Mouse (Mus musculus): ENCODE measurements around the gene Olfr385. TPM values are rescaled to one million over a fixed set of nuclear protein-coding genes. Genes with fewer than 3 reads are reported as not detected.
"Not testable (repeated sequence)": the region's sequence is repeated elsewhere in the genome, so short reads cannot be mapped to it uniquely, and the experiment has no call there.

Olfr385 gene
- not detected in 2 replicates for total RNA-seq (2012; rRNA removed)

DNA sequence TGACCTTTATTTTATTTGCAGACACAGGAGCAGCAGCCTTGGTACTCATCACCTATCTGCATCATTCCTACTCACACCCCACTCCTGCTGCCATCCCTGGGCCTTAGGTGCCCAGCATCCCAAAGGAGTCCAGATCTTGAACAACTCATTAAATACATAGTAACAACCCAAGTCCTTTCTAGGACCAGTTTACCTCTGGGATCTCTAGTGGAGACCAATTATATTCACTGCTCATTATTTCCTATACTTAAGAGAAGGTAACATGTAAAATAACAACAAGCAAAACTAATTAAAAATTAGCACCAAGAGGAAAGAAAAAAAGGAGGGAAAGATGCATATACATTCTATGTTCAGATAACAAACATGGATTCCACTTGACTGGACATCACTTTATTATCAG is at the start of gene Olfr385:
TSS of gene Olfr385 (minus strand) at position 101 of the 400 bp plus-strand sequence.
- H3K4me1 ChIP-seq (ENCODE audit: control insufficient read depth in 2 of 2, insufficient read depth in 2 of 2, low read length in 2 of 2, poor library complexity in 1 of 2), result no peaks in the 10 kb centered on the region
- H3K4me3 ChIP-seq (ENCODE audit: insufficient read depth in 1 of 2, low read depth in 1 of 2, low read length in 2 of 2, poor library complexity in 1 of 2, severe bottlenecking in 1 of 2), result no peak within 1 kb of the TSS
- no peak within 1 kb of the TSS for H3K9ac ChIP-seq (ENCODE audit: insufficient read depth, low read depth, low read length, poor library complexity, severe bottlenecking)
- DNase-seq (ENCODE audit: low read depth, low spot score), result no peak
- no peak for TF ChIP-seq HCFC1 (IDR thresholded peaks at IDR 0.05; ENCODE audit: borderline replicate concordance, insufficient read depth, low read length)
- no peak for TF ChIP-seq ZNF384 (IDR thresholded peaks at IDR 0.05; ENCODE audit: low read depth, low read length)
- no peak for TF ChIP-seq ZC3H11A (IDR thresholded peaks at IDR 0.05; ENCODE audit: borderline replicate concordance, low read depth, low read length)
- no peak for TF ChIP-seq MAFK (IDR thresholded peaks at IDR 0.05; ENCODE audit: insufficient read depth, low read depth, low read length)
- no peak for TF ChIP-seq CHD2 (IDR thresholded peaks at IDR 0.05; ENCODE audit: low read depth, low read length)
- H3K36me3 ChIP-seq (ENCODE audit: control insufficient read depth, insufficient read depth, low read length, poor library complexity, severe bottlenecking), result no peaks in the 10 kb centered on the region
- no peak within 1 kb of the TSS for H3K27ac ChIP-seq (ENCODE audit: insufficient read depth, low read depth, low read length, poor library complexity, severe bottlenecking)
- no peaks in the 10 kb centered on the region for H3K9me3 ChIP-seq (ENCODE audit: control insufficient read depth, insufficient read depth, low read depth, low read length)
- in situ Hi-C loops (cut with MboI; ENCODE audit: low sequenced_read_pairs in 2 of 2, unreplicated experiment in 2 of 2), result no loop called here

DNA sequence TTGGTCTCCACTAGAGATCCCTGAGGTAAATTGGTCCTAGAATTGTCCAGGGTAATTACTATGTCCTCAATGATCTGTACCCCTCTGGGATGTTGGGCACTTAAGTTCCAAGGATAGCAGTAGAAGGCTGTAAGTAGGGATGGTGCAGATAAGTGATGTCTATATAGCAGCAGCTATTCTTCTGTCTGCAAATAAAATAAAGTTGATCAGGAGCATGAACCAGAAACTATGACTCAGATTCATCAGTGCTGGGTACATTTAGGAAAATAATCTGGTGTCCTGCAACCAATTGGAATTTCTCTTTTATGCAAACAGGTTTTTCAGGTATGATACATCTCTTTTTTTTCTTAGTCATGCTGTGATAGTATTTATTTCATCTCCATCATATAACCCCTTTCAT is 5.5 kb upstream of the Olfr385 start, which contains the start of gene Olfr384:
TSS of gene Olfr384 (plus strand) at position 301 of the 400 bp plus-strand sequence.
- no peaks in the 10 kb centered on the region for H3K9me3 ChIP-seq (ENCODE audit: control insufficient read depth, insufficient read depth, low read depth, low read length)
- in situ Hi-C loops (cut with MboI; ENCODE audit: low sequenced_read_pairs in 2 of 2, unreplicated experiment in 2 of 2), result no loop called here
- no peak for DNase-seq (ENCODE audit: low read depth, low spot score)

DNA sequence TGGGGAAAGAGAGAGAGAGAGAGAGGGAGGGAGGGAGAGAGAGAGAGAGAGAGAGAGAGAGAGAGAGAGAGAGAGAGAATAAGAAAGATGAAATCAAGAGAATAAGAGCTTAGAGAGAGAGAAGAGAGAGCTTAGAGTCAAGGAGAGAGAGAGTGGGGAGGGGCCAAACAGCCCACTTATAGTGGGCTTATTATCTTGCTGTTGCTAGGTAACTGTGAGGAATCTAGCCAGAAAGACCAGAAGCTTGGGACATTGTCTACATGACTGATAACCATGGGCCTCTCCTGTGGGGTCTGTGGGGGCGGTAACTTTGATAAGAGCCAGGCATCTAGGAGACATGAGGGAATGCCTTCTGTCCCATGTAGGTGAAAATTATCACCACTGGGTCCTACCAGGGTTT is 9.6 kb downstream of the Olfr385 start:
- H3K9me3 ChIP-seq (ENCODE audit: control insufficient read depth, insufficient read depth, low read depth, low read length); H3K4me1 ChIP-seq (ENCODE audit: control insufficient read depth in 2 of 2, insufficient read depth in 2 of 2, low read length in 2 of 2, poor library complexity in 1 of 2); H3K9ac ChIP-seq (ENCODE audit: insufficient read depth, low read depth, low read length, poor library complexity, severe bottlenecking); H3K27ac ChIP-seq (ENCODE audit: insufficient read depth, low read depth, low read length, poor library complexity, severe bottlenecking); H3K4me3 ChIP-seq (ENCODE audit: insufficient read depth in 1 of 2, low read depth in 1 of 2, low read length in 2 of 2, poor library complexity in 1 of 2, severe bottlenecking in 1 of 2); in situ Hi-C loops (cut with MboI; ENCODE audit: low sequenced_read_pairs in 2 of 2, unreplicated experiment in 2 of 2); DNase-seq (ENCODE audit: low read depth, low spot score); H3K36me3 ChIP-seq (ENCODE audit: control insufficient read depth, insufficient read depth, low read length, poor library complexity, severe bottlenecking): not testable (repeated sequence)

More for the DNA sequence above, 5.5 kb upstream of the Olfr385 start, which contains the start of gene Olfr384:
- Histone ChIP-seq H3K27ac (ENCODE audit: insufficient read depth, low read depth, low read length, poor library complexity, severe bottlenecking) (no peak within 1 kb of the TSS), H3K4me1 (ENCODE audit: control insufficient read depth in 2 of 2, insufficient read depth in 2 of 2, low read length in 2 of 2, poor library complexity in 1 of 2) (no peaks in the 10 kb centered on the region), H3K36me3 (ENCODE audit: control insufficient read depth, insufficient read depth, low read length, poor library complexity, severe bottlenecking) (no peaks in the 10 kb centered on the region), H3K9ac (ENCODE audit: insufficient read depth, low read depth, low read length, poor library complexity, severe bottlenecking) (no peak within 1 kb of the TSS), H3K4me3 (ENCODE audit: insufficient read depth in 1 of 2, low read depth in 1 of 2, low read length in 2 of 2, poor library complexity in 1 of 2, severe bottlenecking in 1 of 2) (no peak within 1 kb of the TSS)
- no peak for TF ChIP-seq MAFK (IDR thresholded peaks at IDR 0.05; ENCODE audit: insufficient read depth, low read depth, low read length)
- no peak for TF ChIP-seq ZNF384 (IDR thresholded peaks at IDR 0.05; ENCODE audit: low read depth, low read length)
- TF ChIP-seq CHD2 (IDR thresholded peaks at IDR 0.05; ENCODE audit: low read depth, low read length), result no peak
- TF ChIP-seq HCFC1 (IDR thresholded peaks at IDR 0.05; ENCODE audit: borderline replicate concordance, insufficient read depth, low read length), result no peak
- TF ChIP-seq ZC3H11A (IDR thresholded peaks at IDR 0.05; ENCODE audit: borderline replicate concordance, low read depth, low read length), result no peak

DNA sequence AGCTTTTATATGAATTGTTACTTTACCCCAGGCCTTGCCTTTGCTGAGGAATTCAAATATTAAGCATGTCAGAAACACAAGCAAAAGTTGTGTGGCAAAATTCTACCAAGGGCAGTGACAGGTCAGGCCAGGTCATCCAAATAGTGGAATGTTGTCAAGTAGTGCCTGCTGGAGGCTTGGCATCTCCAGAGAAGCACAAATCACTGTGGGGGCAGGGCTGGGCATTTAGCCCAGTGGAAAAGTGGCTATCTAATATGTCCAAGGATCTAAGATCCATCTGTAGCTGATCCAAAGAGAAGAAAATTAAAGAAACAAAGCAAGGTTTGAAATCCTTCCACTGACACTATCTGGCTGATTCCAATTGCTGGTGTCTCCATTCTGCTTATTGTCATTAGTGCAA is 12.9 kb downstream of the Olfr385 start:
- H3K4me1 ChIP-seq (ENCODE audit: control insufficient read depth in 2 of 2, insufficient read depth in 2 of 2, low read length in 2 of 2, poor library complexity in 1 of 2), result no peaks in the 10 kb centered on the region
- H3K9me3 ChIP-seq (ENCODE audit: control insufficient read depth, insufficient read depth, low read depth, low read length), result no peaks in the 10 kb centered on the region
- no peak for DNase-seq (ENCODE audit: low read depth, low spot score)
- H3K27ac ChIP-seq (ENCODE audit: insufficient read depth, low read depth, low read length, poor library complexity, severe bottlenecking), result no peak overlapping the region
- no peaks in the 10 kb centered on the region for H3K36me3 ChIP-seq (ENCODE audit: control insufficient read depth, insufficient read depth, low read length, poor library complexity, severe bottlenecking)
- no peak for TF ChIP-seq CHD2 (IDR thresholded peaks at IDR 0.05; ENCODE audit: low read depth, low read length)
- no peak for TF ChIP-seq ZNF384 (IDR thresholded peaks at IDR 0.05; ENCODE audit: low read depth, low read length)
- TF ChIP-seq HCFC1 (IDR thresholded peaks at IDR 0.05; ENCODE audit: borderline replicate concordance, insufficient read depth, low read length), result no peak
- TF ChIP-seq ZC3H11A (IDR thresholded peaks at IDR 0.05; ENCODE audit: borderline replicate concordance, low read depth, low read length), result no peak
- no peak for TF ChIP-seq MAFK (IDR thresholded peaks at IDR 0.05; ENCODE audit: insufficient read depth, low read depth, low read length)
- in situ Hi-C loops (cut with MboI; ENCODE audit: low sequenced_read_pairs in 2 of 2, unreplicated experiment in 2 of 2), result no loop called here
- no peak overlapping the region for H3K9ac ChIP-seq (ENCODE audit: insufficient read depth, low read depth, low read length, poor library complexity, severe bottlenecking)
- no peak overlapping the region for H3K4me3 ChIP-seq (ENCODE audit: insufficient read depth in 1 of 2, low read depth in 1 of 2, low read length in 2 of 2, poor library complexity in 1 of 2, severe bottlenecking in 1 of 2)

Other genes starting within 250 kb of the Olfr385 start
- gene Olfr20, start 242.2 kb downstream of the Olfr385 start, total RNA-seq (2012; rRNA removed), result 0.31 TPM in 1 of 2 replicates, not detected in the other
- 1.1 and 1.6 TPM in 2 replicates for gene Olfr376, start 221.8 kb downstream of the Olfr385 start, total RNA-seq (2012; rRNA removed)
- gene Olfr1, start 193.4 kb downstream of the Olfr385 start, total RNA-seq (2012; rRNA removed), result not detected in 2 replicates
- not detected in 2 replicates for gene Olfr378, start 164.5 kb downstream of the Olfr385 start, total RNA-seq (2012; rRNA removed)
- not detected in 2 replicates for gene Olfr380, start 135.5 kb downstream of the Olfr385 start, total RNA-seq (2012; rRNA removed)
- gene Olfr381, start 101.4 kb downstream of the Olfr385 start, total RNA-seq (2012; rRNA removed), result not detected in 2 replicates
- gene Olfr382, start 75.8 kb downstream of the Olfr385 start, total RNA-seq (2012; rRNA removed), result not detected in 2 replicates
- not detected in 2 replicates for gene Olfr384, start 5.6 kb upstream of the Olfr385 start, total RNA-seq (2012; rRNA removed)
- gene Zfp735, start 95.8 kb upstream of the Olfr385 start, total RNA-seq (2012; rRNA removed), result not detected in 2 replicates
- gene Olfr389, start 187.7 kb upstream of the Olfr385 start, total RNA-seq (2012; rRNA removed), result not detected in 2 replicates
- not detected in 2 replicates for gene Olfr390, start 190.0 kb upstream of the Olfr385 start, total RNA-seq (2012; rRNA removed)
- not detected in 2 replicates for gene Olfr391-ps, start 210.0 kb upstream of the Olfr385 start, total RNA-seq (2012; rRNA removed)
- gene Olfr392, start 224.0 kb upstream of the Olfr385 start, total RNA-seq (2012; rRNA removed), result not detected in 2 replicates